Mouse (Mus musculus) testis, adult 2 months (tissue): Measurements from ENCODE around the gene Alg9.

Source experiments
- CTCF ChIP-seq: fragments of 200-500 bp; IDR thresholded peaks from 2 replicates; pipeline ENCODE4 v1.5.1; 2012; ENCODE audit warnings: low read depth, mild to moderate bottlenecking, inconsistent platforms, low read length, moderate library complexity; ENCODE audit not compliant: control insufficient read depth, insufficient read depth, insufficient replicate concordance
- POLR2A ChIP-seq: fragments of 200-500 bp; IDR thresholded peaks from 2 replicates; pipeline ENCODE4 v1.6.1; 2012; ENCODE audit warnings: low read depth, mild to moderate bottlenecking, inconsistent platforms, low read length, moderate library complexity; ENCODE audit not compliant: control insufficient read depth

GRCm38 (mm10) chr9:50850713-50851112 lies 75.9 kb downstream of the Alg9 start:
- no peak for TF ChIP-seq POLR2A
- no peak for TF ChIP-seq CTCF
